Mouse (Mus musculus): ENCODE data around the gene Stk17b. TPM values are rescaled to one million over a fixed set of nuclear protein-coding genes. Genes with fewer than 3 reads are reported as not detected.
A peak's percentile ranks its signal among the peaks of the same experiment; 100 is the strongest.

Gene Stk17b
- total RNA-seq (2014; rRNA removed) = 7.2 and 7.8 TPM in 2 replicates
- 4.1 and 4.4 TPM in 2 replicates for polyA plus RNA-seq (2015; fragmentation: Nextera tagmentation; extraction: Ambion mirVana)

DNA sequence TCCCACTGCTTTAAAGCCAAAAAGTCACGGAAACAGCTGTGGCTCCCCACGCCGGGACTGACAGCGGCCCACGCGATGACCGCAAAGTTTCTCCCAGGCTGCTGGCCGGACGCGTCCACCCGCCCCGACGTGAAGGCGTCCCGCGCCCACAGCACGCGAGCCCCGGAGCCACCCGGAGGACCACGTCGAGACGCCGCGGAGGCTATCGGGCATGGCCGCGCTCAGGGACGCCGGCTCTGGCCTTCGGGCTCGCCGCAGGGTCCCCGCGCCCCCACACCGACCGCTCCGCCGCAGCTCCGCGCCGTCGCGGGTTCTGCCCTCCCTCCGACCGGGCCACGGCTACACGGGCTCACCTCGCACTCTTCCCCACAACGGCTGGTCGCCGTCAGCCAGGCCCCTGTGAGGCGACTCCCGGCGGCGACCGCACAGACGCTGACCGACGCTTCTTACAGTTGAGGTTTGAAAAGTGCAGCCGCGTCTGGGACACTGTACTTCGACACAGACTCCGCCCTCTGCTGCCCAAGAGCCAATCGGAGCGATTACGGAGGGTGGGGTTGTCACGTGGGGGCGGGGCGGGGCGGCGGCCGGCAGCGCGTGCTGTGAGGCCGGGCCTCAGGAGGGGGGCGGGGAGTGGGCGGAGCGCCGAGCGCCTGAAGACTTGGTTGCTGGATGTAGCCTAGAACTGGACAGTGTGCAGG lies at the start of gene Stk17b:
Gene Stk17b (minus strand): TSS at position 504 of the 698 bp plus-strand sequence.
- under 1% methylated on average over 72 of the region's 81 CpGs for WGBS
- Histone ChIP-seq H3K4me1 (ENCODE audit: insufficient read depth) (no peaks in the 10 kb centered on the region), H3K9ac (peak within 1 kb of the TSS; percentile 48), H3K9me3 (ENCODE audit: low read length) (no peaks in the 10 kb centered on the region), H3K27me3 (ENCODE audit: insufficient read depth, low read length) (no peaks in the 10 kb centered on the region), H3K4me2 (ENCODE audit: low read depth) (peak within 1 kb of the TSS; percentile 81), H3K27ac (ENCODE audit: low read depth, low read length) (no peak within 1 kb of the TSS), H3K36me3 (ENCODE audit: insufficient read depth) (no peaks in the 10 kb centered on the region), H3K4me3 (ENCODE audit: low read depth, low read length) (peak within 1 kb of the TSS; percentile 74)
- peak; percentile 82 for DNase-seq
- peak; percentile 98 for ATAC-seq
- no peak for TF ChIP-seq CTCF (IDR thresholded peaks at IDR 0.05; ENCODE audit: low read depth)

GRCm38 (mm10) chr1:53830286-53830685 lies 45.3 kb upstream of the Stk17b start:
- H3K4me2 ChIP-seq (ENCODE audit: low read depth) = no peak overlapping the region
- 85% methylated on average over 5 of the region's 5 CpGs for WGBS
- H3K27me3 ChIP-seq (ENCODE audit: insufficient read depth, low read length) = no peaks in the 10 kb centered on the region
- peaks cover 9% of the 10 kb centered on the region for H3K36me3 ChIP-seq (ENCODE audit: insufficient read depth)
- no peak for TF ChIP-seq CTCF (IDR thresholded peaks at IDR 0.05; ENCODE audit: low read depth)
- H3K9me3 ChIP-seq (ENCODE audit: low read length) = no peaks in the 10 kb centered on the region
- DNase-seq (no peak), ATAC-seq (no peak)
- H3K9ac ChIP-seq = no peak overlapping the region
- H3K4me3 ChIP-seq (ENCODE audit: low read depth, low read length) = no peak overlapping the region
- no peak overlapping the region for H3K27ac ChIP-seq (ENCODE audit: low read depth, low read length)
- no peaks in the 10 kb centered on the region for H3K4me1 ChIP-seq (ENCODE audit: insufficient read depth)

GRCm38 (mm10) chr1:53829089-53829488 lies 44.1 kb upstream of the Stk17b start:
- H3K27me3 ChIP-seq (ENCODE audit: insufficient read depth, low read length) = no peaks in the 10 kb centered on the region
- WGBS = 47% methylated on average over 9 of the region's 9 CpGs
- H3K4me3 ChIP-seq (ENCODE audit: low read depth, low read length) = no peak overlapping the region
- TF ChIP-seq CTCF (IDR thresholded peaks at IDR 0.05; ENCODE audit: low read depth) = no peak
- H3K27ac ChIP-seq (ENCODE audit: low read depth, low read length) = no peak overlapping the region
- no peak overlapping the region for H3K4me2 ChIP-seq (ENCODE audit: low read depth)
- DNase-seq (no peak), ATAC-seq (no peak)
- no peak overlapping the region for H3K9ac ChIP-seq
- H3K9me3 ChIP-seq (ENCODE audit: low read length) = no peaks in the 10 kb centered on the region
- H3K4me1 ChIP-seq (ENCODE audit: insufficient read depth) = peaks cover 1% of the 10 kb centered on the region
- peaks cover 9% of the 10 kb centered on the region for H3K36me3 ChIP-seq (ENCODE audit: insufficient read depth)

- ATAC-seq = no peak
Measured at GRCm38 (mm10) chr1:53824446-53825337, 39.7 kb upstream of the Stk17b start.

GRCm38 (mm10) chr1:53823687-53824445 lies 38.8 kb upstream of the Stk17b start:
- TF ChIP-seq CTCF (IDR thresholded peaks at IDR 0.05; ENCODE audit: low read depth) = no peak
- H3K27ac ChIP-seq (ENCODE audit: low read depth, low read length) = no peak overlapping the region
- peak; percentile 96 for ATAC-seq
- peaks cover 10% of the 10 kb centered on the region for H3K4me1 ChIP-seq (ENCODE audit: insufficient read depth)
- peak; percentile 69 for DNase-seq
- no peaks in the 10 kb centered on the region for H3K9me3 ChIP-seq (ENCODE audit: low read length)
- 0 out of 2 replicates have a peak overlapping the region, but pooled peaks have one; percentile 17 for H3K4me3 ChIP-seq (ENCODE audit: low read depth, low read length)
- 2% methylated on average over 10 of the region's 10 CpGs for WGBS
- peak overlapping the region; percentile 32 for H3K4me2 ChIP-seq (ENCODE audit: low read depth)
- no peak overlapping the region for H3K9ac ChIP-seq
- no peaks in the 10 kb centered on the region for H3K27me3 ChIP-seq (ENCODE audit: insufficient read depth, low read length)
- H3K36me3 ChIP-seq (ENCODE audit: insufficient read depth) = no peaks in the 10 kb centered on the region

More at GRCm38 (mm10) chr1:53824446-53825337, 39.7 kb upstream of the Stk17b start:
- Histone ChIP-seq H3K4me2 (ENCODE audit: low read depth) (no peak overlapping the region), H3K9me3 (ENCODE audit: low read length) (no peaks in the 10 kb centered on the region), H3K27ac (ENCODE audit: low read depth, low read length) (no peak overlapping the region), H3K9ac (no peak overlapping the region), H3K27me3 (ENCODE audit: insufficient read depth, low read length) (no peaks in the 10 kb centered on the region), H3K4me1 (ENCODE audit: insufficient read depth) (peaks cover 10% of the 10 kb centered on the region), H3K4me3 (ENCODE audit: low read depth, low read length) (no peak overlapping the region), H3K36me3 (ENCODE audit: insufficient read depth) (no peaks in the 10 kb centered on the region)
- no peak for DNase-seq
- WGBS = 79% methylated on average over 9 of the region's 9 CpGs
- no peak for TF ChIP-seq CTCF (IDR thresholded peaks at IDR 0.05; ENCODE audit: low read depth)

DNA sequence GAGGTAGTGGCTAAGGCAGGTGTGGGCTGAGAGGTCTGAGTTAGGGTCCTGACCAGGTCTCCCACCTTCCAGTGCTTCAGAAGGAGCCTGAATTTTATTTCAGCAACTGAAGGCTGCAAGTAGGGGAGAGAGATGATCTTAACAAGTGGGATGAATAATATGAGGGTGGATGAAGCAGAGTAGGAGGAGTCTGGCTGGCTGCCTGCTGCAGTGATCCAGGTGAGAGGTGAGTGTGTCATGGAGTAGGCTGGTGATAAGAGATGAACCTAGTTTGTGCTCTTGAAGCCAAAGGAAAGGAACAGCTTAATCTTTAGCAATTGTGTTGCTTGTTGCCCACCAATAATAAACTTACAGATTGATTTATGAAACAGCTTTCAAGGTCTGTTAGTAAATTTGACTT lies 37.0 kb upstream of the Stk17b start:
- peaks cover 10% of the 10 kb centered on the region for H3K4me1 ChIP-seq (ENCODE audit: insufficient read depth)
- H3K9ac ChIP-seq = no peak overlapping the region
- no peak for TF ChIP-seq CTCF (IDR thresholded peaks at IDR 0.05; ENCODE audit: low read depth)
- ATAC-seq (no peak), DNase-seq (no peak)
- H3K36me3 ChIP-seq (ENCODE audit: insufficient read depth) = no peaks in the 10 kb centered on the region
- no peak overlapping the region for H3K27ac ChIP-seq (ENCODE audit: low read depth, low read length)
- H3K27me3 ChIP-seq (ENCODE audit: insufficient read depth, low read length) = no peaks in the 10 kb centered on the region
- H3K9me3 ChIP-seq (ENCODE audit: low read length) = no peaks in the 10 kb centered on the region
- H3K4me3 ChIP-seq (ENCODE audit: low read depth, low read length) = no peak overlapping the region
- no peak overlapping the region for H3K4me2 ChIP-seq (ENCODE audit: low read depth)

Measured in forebrain, postnatal 0 days (tissue).